Mouse (Mus musculus): ENCODE measurements around the gene Hist2h2be. TPM values are rescaled to one million over a fixed set of nuclear protein-coding genes. Genes with fewer than 3 reads are reported as not detected.

The Hist2h2be gene
- polyA plus RNA-seq, 1 experiment from 2014 or later = 12.5 TPM

GRCm38 (mm10) chr3:96249034-96249345 lies 28.1 kb downstream of the Hist2h2be start:
- DNase-seq (ENCODE audit: low spot score) (no peak), ATAC-seq (no peak)
- Histone ChIP-seq H3K9me3 (replicated peaks; ENCODE audit: control insufficient read depth, low read length) (no peaks in the 10 kb centered on the region), H3K27me3 (replicated peaks; ENCODE audit: control insufficient read depth, insufficient read depth, low read length) (no peaks in the 10 kb centered on the region), H3K4me2 (ENCODE audit: low read length) (peak overlapping the region; percentile 40; the same call in 1 of the 2 replicates), H3K36me3 (ENCODE audit: control insufficient read depth, insufficient read depth, low read length) (no peaks in the 10 kb centered on the region), H3K4me3 (ENCODE audit: low read depth, low read length) (no peak overlapping the region), H3K27ac (ENCODE audit: low read depth, low read length) (no peak overlapping the region), H3K9ac (ENCODE audit: low read length) (no peak overlapping the region), H3K4me1 (ENCODE audit: control insufficient read depth, insufficient read depth, low read length) (peaks cover 11% of the 10 kb centered on the region; the same call in 1 of the 2 replicates)
- 52% methylated on average over 4 of the region's 4 CpGs for WGBS

- H3K4me1 ChIP-seq (ENCODE audit: control insufficient read depth, insufficient read depth, low read length) = peaks cover 4% of the 10 kb centered on the region; the same call in 1 of the 2 replicates
- no peaks in the 10 kb centered on the region for H3K9me3 ChIP-seq (replicated peaks; ENCODE audit: control insufficient read depth, low read length)
- H3K4me2 ChIP-seq (ENCODE audit: low read length) = no peak overlapping the region
- H3K9ac ChIP-seq (ENCODE audit: low read length) = no peak overlapping the region
- H3K4me3 ChIP-seq (ENCODE audit: low read depth, low read length) = no peak overlapping the region
- no peak for DNase-seq (ENCODE audit: low spot score)
- H3K36me3 ChIP-seq (ENCODE audit: control insufficient read depth, insufficient read depth, low read length) = no peaks in the 10 kb centered on the region
- H3K27ac ChIP-seq (ENCODE audit: low read depth, low read length) = no peak overlapping the region
- no peaks in the 10 kb centered on the region for H3K27me3 ChIP-seq (replicated peaks; ENCODE audit: control insufficient read depth, insufficient read depth, low read length)
- no peak for ATAC-seq
- WGBS = 69% methylated on average over 3 of the region's 3 CpGs
Observed at GRCm38 (mm10) chr3:96250890-96251289, 30.0 kb downstream of the Hist2h2be start.

- Histone ChIP-seq H3K4me3 (ENCODE audit: low read depth, low read length) (no peak overlapping the region), H3K9ac (ENCODE audit: low read length) (no peak overlapping the region), H3K9me3 (replicated peaks; ENCODE audit: control insufficient read depth, low read length) (no peaks in the 10 kb centered on the region), H3K4me1 (ENCODE audit: control insufficient read depth, insufficient read depth, low read length) (peaks cover 4% of the 10 kb centered on the region; the same call in 1 of the 2 replicates), H3K27ac (ENCODE audit: low read depth, low read length) (no peak overlapping the region), H3K4me2 (ENCODE audit: low read length) (no peak overlapping the region), H3K27me3 (replicated peaks; ENCODE audit: control insufficient read depth, insufficient read depth, low read length) (no peaks in the 10 kb centered on the region), H3K36me3 (ENCODE audit: control insufficient read depth, insufficient read depth, low read length) (no peaks in the 10 kb centered on the region)
- no peak for DNase-seq (ENCODE audit: low spot score)
- ATAC-seq = no peak
- WGBS = 91% methylated on average over 3 of the region's 3 CpGs
Observed at GRCm38 (mm10) chr3:96251787-96252186, 30.9 kb downstream of the Hist2h2be start.

- ATAC-seq = peak; percentile 58; the same call in 1 of the 2 replicates
- H3K27me3 ChIP-seq (replicated peaks; ENCODE audit: control insufficient read depth, insufficient read depth, low read length) = no peaks in the 10 kb centered on the region
- H3K36me3 ChIP-seq (ENCODE audit: control insufficient read depth, insufficient read depth, low read length) = no peaks in the 10 kb centered on the region
- no peak overlapping the region for H3K4me3 ChIP-seq (ENCODE audit: low read depth, low read length)
- H3K4me2 ChIP-seq (ENCODE audit: low read length) = no peak overlapping the region
- H3K4me1 ChIP-seq (ENCODE audit: control insufficient read depth, insufficient read depth, low read length) = no peaks in the 10 kb centered on the region
- WGBS = 56% methylated on average over 10 of the region's 10 CpGs
- H3K9ac ChIP-seq (ENCODE audit: low read length) = no peak overlapping the region
- H3K9me3 ChIP-seq (replicated peaks; ENCODE audit: control insufficient read depth, low read length) = no peaks in the 10 kb centered on the region
- peak; percentile 62 for DNase-seq (ENCODE audit: low spot score)
- no peak overlapping the region for H3K27ac ChIP-seq (ENCODE audit: low read depth, low read length)
Observed at GRCm38 (mm10) chr3:96254683-96255355, 33.9 kb downstream of the Hist2h2be start.

- H3K4me1 ChIP-seq (ENCODE audit: control insufficient read depth, insufficient read depth, low read length) = no peaks in the 10 kb centered on the region
- ATAC-seq (no peak), DNase-seq (ENCODE audit: low spot score) (no peak)
- H3K36me3 ChIP-seq (ENCODE audit: control insufficient read depth, insufficient read depth, low read length) = no peaks in the 10 kb centered on the region
- 86% methylated on average over 5 of the region's 5 CpGs for WGBS
- H3K9ac ChIP-seq (ENCODE audit: low read length) = no peak overlapping the region
- H3K27me3 ChIP-seq (replicated peaks; ENCODE audit: control insufficient read depth, insufficient read depth, low read length) = no peaks in the 10 kb centered on the region
- no peaks in the 10 kb centered on the region for H3K9me3 ChIP-seq (replicated peaks; ENCODE audit: control insufficient read depth, low read length)
- no peak overlapping the region for H3K4me2 ChIP-seq (ENCODE audit: low read length)
- no peak overlapping the region for H3K27ac ChIP-seq (ENCODE audit: low read depth, low read length)
- no peak overlapping the region for H3K4me3 ChIP-seq (ENCODE audit: low read depth, low read length)
Observed at GRCm38 (mm10) chr3:96255926-96256593, 35.1 kb downstream of the Hist2h2be start.

GRCm38 (mm10) chr3:96257190-96257589 lies 36.3 kb downstream of the Hist2h2be start:
- H3K27me3 ChIP-seq (replicated peaks; ENCODE audit: control insufficient read depth, insufficient read depth, low read length) = no peaks in the 10 kb centered on the region
- no peak overlapping the region for H3K27ac ChIP-seq (ENCODE audit: low read depth, low read length)
- no peak for ATAC-seq
- no peak overlapping the region for H3K4me2 ChIP-seq (ENCODE audit: low read length)
- H3K9ac ChIP-seq (ENCODE audit: low read length) = no peak overlapping the region
- DNase-seq (ENCODE audit: low spot score) = no peak
- H3K4me1 ChIP-seq (ENCODE audit: control insufficient read depth, insufficient read depth, low read length) = peaks cover 6% of the 10 kb centered on the region
- no peak overlapping the region for H3K4me3 ChIP-seq (ENCODE audit: low read depth, low read length)
- H3K36me3 ChIP-seq (ENCODE audit: control insufficient read depth, insufficient read depth, low read length) = no peaks in the 10 kb centered on the region
- 85% methylated on average over 3 of the region's 3 CpGs for WGBS
- no peaks in the 10 kb centered on the region for H3K9me3 ChIP-seq (replicated peaks; ENCODE audit: control insufficient read depth, low read length)

- 90% methylated on average over 5 of the region's 5 CpGs for WGBS
- H3K4me1 ChIP-seq (ENCODE audit: control insufficient read depth, insufficient read depth, low read length) = peaks cover 18% of the 10 kb centered on the region
- no peak overlapping the region for H3K4me2 ChIP-seq (ENCODE audit: low read length)
- no peak overlapping the region for H3K4me3 ChIP-seq (ENCODE audit: low read depth, low read length)
- no peak overlapping the region for H3K27ac ChIP-seq (ENCODE audit: low read depth, low read length)
- H3K27me3 ChIP-seq (replicated peaks; ENCODE audit: control insufficient read depth, insufficient read depth, low read length) = no peaks in the 10 kb centered on the region
- DNase-seq (ENCODE audit: low spot score) (no peak), ATAC-seq (no peak)
- H3K9me3 ChIP-seq (replicated peaks; ENCODE audit: control insufficient read depth, low read length) = no peaks in the 10 kb centered on the region
- H3K9ac ChIP-seq (ENCODE audit: low read length) = no peak overlapping the region
- no peaks in the 10 kb centered on the region for H3K36me3 ChIP-seq (ENCODE audit: control insufficient read depth, insufficient read depth, low read length)
Observed at GRCm38 (mm10) chr3:96260220-96260619, 39.3 kb downstream of the Hist2h2be start.

- Histone ChIP-seq H3K9ac (ENCODE audit: low read length) (peak overlapping the region; percentile 86), H3K4me1 (ENCODE audit: control insufficient read depth, insufficient read depth, low read length) (peaks cover 18% of the 10 kb centered on the region), H3K36me3 (ENCODE audit: control insufficient read depth, insufficient read depth, low read length) (no peaks in the 10 kb centered on the region), H3K4me3 (ENCODE audit: low read depth, low read length) (peak overlapping the region; percentile 55; the same call in 1 of the 2 replicates), H3K4me2 (ENCODE audit: low read length) (peak overlapping the region; percentile 84), H3K9me3 (replicated peaks; ENCODE audit: control insufficient read depth, low read length) (no peaks in the 10 kb centered on the region), H3K27ac (ENCODE audit: low read depth, low read length) (peak overlapping the region; percentile 98), H3K27me3 (replicated peaks; ENCODE audit: control insufficient read depth, insufficient read depth, low read length) (no peaks in the 10 kb centered on the region)
- 64% methylated on average over 3 of the region's 3 CpGs for WGBS
- DNase-seq (ENCODE audit: low spot score) = no peak
- no peak for ATAC-seq
Observed at GRCm38 (mm10) chr3:96261623-96262022, 40.7 kb downstream of the Hist2h2be start.

GRCm38 (mm10) chr3:96262216-96262875 lies 41.4 kb downstream of the Hist2h2be start:
- peak; percentile 62 for ATAC-seq
- Histone ChIP-seq H3K27ac (ENCODE audit: low read depth, low read length) (peak overlapping the region; percentile 98), H3K36me3 (ENCODE audit: control insufficient read depth, insufficient read depth, low read length) (no peaks in the 10 kb centered on the region), H3K27me3 (replicated peaks; ENCODE audit: control insufficient read depth, insufficient read depth, low read length) (no peaks in the 10 kb centered on the region), H3K4me2 (ENCODE audit: low read length) (peak overlapping the region; percentile 84), H3K9ac (ENCODE audit: low read length) (peak overlapping the region; percentile 86), H3K4me3 (ENCODE audit: low read depth, low read length) (peak overlapping the region; percentile 55), H3K4me1 (ENCODE audit: control insufficient read depth, insufficient read depth, low read length) (peaks cover 18% of the 10 kb centered on the region), H3K9me3 (replicated peaks; ENCODE audit: control insufficient read depth, low read length) (no peaks in the 10 kb centered on the region)
- under 1% methylated on average over 19 of the region's 19 CpGs for WGBS
- peak; percentile 88 for DNase-seq (ENCODE audit: low spot score)
